Mouse (Mus musculus) lung, adult 2 months (tissue): ENCODE results near the gene Gm20671.

Experiments used
- CTCF ChIP-seq: fragments of 200-500 bp; IDR thresholded peaks from 2 replicates; pipeline ENCODE4 v1.5.1; 2011; ENCODE audit warnings: mild to moderate bottlenecking, low read length, control low read depth; ENCODE audit not compliant: insufficient read depth
- POLR2A ChIP-seq: fragments of 200-500 bp; IDR thresholded peaks from 2 replicates; pipeline ENCODE4 v1.6.1; 2011; ENCODE audit warnings: low read depth, mild to moderate bottlenecking, control low read depth, low read length, borderline replicate concordance; ENCODE audit errors: extremely low read depth

DNA sequence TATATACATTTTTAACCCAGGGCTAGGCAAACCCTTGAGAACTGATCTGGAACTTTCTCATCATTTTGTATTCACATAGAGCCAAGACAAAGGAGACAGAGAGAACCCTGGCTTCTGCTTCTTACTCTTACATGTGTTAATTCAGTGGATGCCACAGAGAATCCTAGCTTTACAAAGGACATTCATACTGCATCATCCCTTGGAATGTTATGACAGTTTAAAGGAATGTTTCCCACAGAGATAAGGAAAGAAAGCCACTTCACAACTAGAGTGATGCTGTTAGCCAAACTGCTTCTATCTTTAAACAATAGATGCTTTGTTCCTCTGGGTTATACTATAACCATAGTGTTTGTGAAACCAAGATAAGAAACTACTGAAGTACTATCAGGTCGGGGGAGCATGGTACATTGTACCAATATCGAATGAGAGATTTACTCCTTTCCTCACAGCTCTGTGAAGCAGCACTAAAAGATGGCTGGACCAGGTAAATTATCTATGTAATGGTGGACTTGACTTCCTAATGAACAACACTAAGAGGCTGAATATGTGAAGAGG lies 120.6 kb downstream of the Gm20671 start:
- TF ChIP-seq CTCF (no peak), POLR2A (no peak)
